Mouse (Mus musculus) testis, adult 2 months (tissue): Measurements from ENCODE around the gene Hist1h2bj.

Experiments
- CTCF ChIP-seq: fragments of 200-500 bp; IDR thresholded peaks from 2 replicates; pipeline ENCODE4 v1.5.1; 2012; ENCODE audit warnings: low read depth, mild to moderate bottlenecking, inconsistent platforms, low read length, moderate library complexity; ENCODE audit not compliant: control insufficient read depth, insufficient read depth, insufficient replicate concordance
- POLR2A ChIP-seq: fragments of 200-500 bp; IDR thresholded peaks from 2 replicates; pipeline ENCODE4 v1.6.1; 2012; ENCODE audit warnings: low read depth, mild to moderate bottlenecking, inconsistent platforms, low read length, moderate library complexity; ENCODE audit not compliant: control insufficient read depth

- TF ChIP-seq POLR2A, result no peak
- TF ChIP-seq CTCF, result no peak
These were observed 36.5 kb upstream of the Hist1h2bj start for GRCm38 (mm10) chr13:22006334-22007120.
